Mouse (Mus musculus): ENCODE results near the gene Als2.

DNA sequence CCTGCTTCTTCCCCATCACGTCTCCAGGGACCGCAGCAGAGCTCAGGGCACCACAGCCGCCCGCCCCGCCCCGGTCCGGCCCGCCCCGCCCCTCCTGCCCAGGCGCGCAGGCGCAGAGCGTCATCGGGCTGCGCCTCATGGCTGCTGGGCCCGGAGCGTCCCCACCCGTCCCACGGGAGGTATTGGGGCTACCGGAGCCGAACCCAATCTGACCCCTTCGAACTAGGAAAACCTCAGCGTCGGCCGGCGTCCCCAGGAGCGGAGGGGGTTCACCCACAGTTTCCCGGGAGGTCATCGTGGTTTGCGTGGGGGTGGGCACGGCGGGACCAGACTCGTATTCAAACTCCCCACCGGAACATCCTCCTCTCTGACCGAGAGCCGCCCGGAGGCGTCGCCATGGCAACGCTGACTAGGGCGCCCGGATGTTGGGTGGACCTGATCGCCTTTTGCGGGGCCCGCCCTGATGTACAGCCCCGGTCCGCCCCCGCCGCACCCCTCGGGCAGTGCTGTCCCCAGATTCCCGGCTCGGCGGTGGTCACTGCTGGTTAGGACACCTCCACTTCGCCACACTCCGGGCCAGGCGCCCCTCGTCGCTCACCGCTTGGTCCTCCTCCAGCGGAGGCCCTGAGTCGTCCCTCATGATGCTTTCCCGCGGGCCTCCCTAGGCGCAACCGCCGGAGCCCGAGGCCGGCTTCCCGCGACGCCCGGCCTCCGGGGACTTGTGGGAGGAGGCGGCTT is 117.1 kb downstream of the Als2 start, which contains the start of gene Tmem237:
- TF ChIP-seq CTCF (IDR thresholded peaks at IDR 0.05; ENCODE audit: low read depth) = no peak
- TF ChIP-seq EP300 (IDR thresholded peaks at IDR 0.05; ENCODE audit: low read depth) = no peak
